Mouse (Mus musculus): ENCODE measurements around the gene Psme3.

GRCm38 (mm10) chr11:101348774-101349173 lies 32.8 kb downstream of the Psme3 start:
- TF ChIP-seq EP300 (IDR thresholded peaks at IDR 0.05; ENCODE audit: low read depth) (no peak), CTCF (IDR thresholded peaks at IDR 0.05; ENCODE audit: low read depth) (no peak)

All from liver, embryonic 14.5 days (tissue).